In genomic region chr9:61884375-61884774, GRCm38 (mm10) we compare ENCODE assay signal across 21 mouse cellular contexts. TPM values are rescaled to one million over a fixed set of nuclear protein-coding genes. Genes with fewer than 3 reads are reported as not detected.
A peak's percentile ranks its signal among the peaks of the same experiment; 100 is the strongest.
DNase-seq lines count a peak whose midpoint lies in the region; ATAC-seq lines count a peak whose summit lies in the region.
"Had no signal": no experiment of that assay in that cellular context is flagged by ENCODE, and none has a peak within 500 bp of the region (broad histone marks: within the 10 kb centered on the region; RNA-seq: fewer than 3 reads in every experiment).

No protein-coding gene starts in this region.

- DNase-seq in forebrain, embryonic 10.5 days (ENCODE audit: extremely low spot score, low spot score): no peak
- no peak for DNase-seq in forebrain, embryonic 11.5 days (ENCODE audit: low spot score)
- DNase-seq in midbrain, embryonic 10.5 days (ENCODE audit: low spot score): no peak
- DNase-seq in forebrain, embryonic 14.5 days (ENCODE audit: low spot score): peak; percentile 42
- DNase-seq in adrenal gland, adult 18-20 months (ENCODE audit: low spot score in 2 of 2): no peak
- no peak for DNase-seq in ovary, adult 18-20 months (ENCODE audit: low spot score)
- DNase-seq: adrenal gland, postnatal 36 days; cerebellum, adult 9-10 months; gastrocnemius, postnatal 14 days; heart, adult 2 months; kidney, adult 11 months; midbrain, embryonic 14.5 days; right cerebral cortex, adult 18-20 months; thymus, postnatal 14 days had no signal

- H3K9me3 ChIP-seq in forebrain, embryonic 10.5 days: no peaks in the 10 kb centered on the region
- no peaks in the 10 kb centered on the region for H3K9me3 ChIP-seq in forebrain, embryonic 11.5 days (ENCODE audit: control insufficient read depth, low read length)
- no peaks in the 10 kb centered on the region for H3K9me3 ChIP-seq in midbrain, embryonic 10.5 days (replicated peaks)
- no peaks in the 10 kb centered on the region for H3K9me3 ChIP-seq in midbrain, embryonic 13.5 days
- no peaks in the 10 kb centered on the region for H3K9me3 ChIP-seq in forebrain, embryonic 14.5 days (replicated peaks; ENCODE audit: control insufficient read depth, low read length)
- H3K9me3 ChIP-seq: G1E; limb, embryonic 13.5 days; lung, embryonic 15.5 days had no signal

- H3K9ac ChIP-seq in forebrain, embryonic 11.5 days (ENCODE audit: low read length): no peak overlapping the region
- H3K9ac ChIP-seq in midbrain, embryonic 13.5 days (replicated peaks): no peak overlapping the region
- H3K9ac ChIP-seq in forebrain, embryonic 14.5 days (ENCODE audit: low read length): no peak overlapping the region
- H3K9ac ChIP-seq: limb, embryonic 13.5 days; liver, embryonic 14.5 days; lung, embryonic 15.5 days had no signal

- no peaks in the 10 kb centered on the region for H3K27me3 ChIP-seq in forebrain, embryonic 10.5 days (ENCODE audit: poor library complexity, severe bottlenecking)
- H3K27me3 ChIP-seq in forebrain, embryonic 11.5 days (ENCODE audit: control insufficient read depth, insufficient read depth, low read length): no peaks in the 10 kb centered on the region
- no peaks in the 10 kb centered on the region for H3K27me3 ChIP-seq in midbrain, embryonic 10.5 days (ENCODE audit: low read depth, poor library complexity, severe bottlenecking)
- H3K27me3 ChIP-seq in midbrain, embryonic 13.5 days: no peaks in the 10 kb centered on the region
- no peaks in the 10 kb centered on the region for H3K27me3 ChIP-seq in forebrain, embryonic 14.5 days (replicated peaks; ENCODE audit: control insufficient read depth, insufficient read depth, low read length)
- H3K27me3 ChIP-seq: limb, embryonic 13.5 days had no signal

- ATAC-seq in forebrain, embryonic 11.5 days (replicated peaks; ENCODE audit: low FRiP score): no peak
- ATAC-seq in midbrain, embryonic 13.5 days: no peak
- ATAC-seq in forebrain, embryonic 14.5 days: no peak; the same call in 1 of the 2 replicates

- WGBS in forebrain, embryonic 10.5 days: 90% methylated on average over 7 of the region's 7 CpGs
- WGBS in forebrain, embryonic 11.5 days: 90% methylated on average over 7 of the region's 7 CpGs
- 83% methylated on average over 7 of the region's 7 CpGs for WGBS in midbrain, embryonic 10.5 days
- 62% methylated on average over 7 of the region's 7 CpGs for WGBS in midbrain, embryonic 13.5 days
- 73% methylated on average over 7 of the region's 7 CpGs for WGBS in forebrain, embryonic 14.5 days

- H3K27ac ChIP-seq in forebrain, embryonic 10.5 days: peak overlapping the region; percentile 48; the same call in 1 of the 2 replicates
- no peak overlapping the region for H3K27ac ChIP-seq in forebrain, embryonic 11.5 days (ENCODE audit: low read depth, low read length)
- H3K27ac ChIP-seq in midbrain, embryonic 10.5 days (replicated peaks): peak overlapping the region; percentile 34; the same call in 1 of the 2 replicates
- H3K27ac ChIP-seq in midbrain, embryonic 13.5 days: no peak overlapping the region; the same call in 1 of the 2 replicates
- H3K27ac ChIP-seq in forebrain, embryonic 14.5 days (ENCODE audit: low read depth, low read length): no peak overlapping the region
- H3K27ac ChIP-seq: heart, adult 2 months; limb, embryonic 13.5 days; liver, embryonic 14.5 days; lung, embryonic 15.5 days; macrophage; stomach, postnatal 0 days had no signal

- no peak overlapping the region for H3K4me3 ChIP-seq in forebrain, embryonic 10.5 days
- H3K4me3 ChIP-seq in forebrain, embryonic 11.5 days (ENCODE audit: low read depth, low read length): no peak overlapping the region
- H3K4me3 ChIP-seq in midbrain, embryonic 10.5 days: no peak overlapping the region
- no peak overlapping the region for H3K4me3 ChIP-seq in midbrain, embryonic 13.5 days (replicated peaks)
- no peak overlapping the region for H3K4me3 ChIP-seq in forebrain, embryonic 14.5 days (ENCODE audit: low read depth, low read length)
- H3K4me3 ChIP-seq: heart, adult 2 months; limb, embryonic 13.5 days; lung, embryonic 15.5 days had no signal

- H3K4me2 ChIP-seq in forebrain, embryonic 11.5 days (ENCODE audit: low read depth, low read length, severe bottlenecking): no peak overlapping the region
- H3K4me2 ChIP-seq in midbrain, embryonic 13.5 days (replicated peaks): no peak overlapping the region
- H3K4me2 ChIP-seq in forebrain, embryonic 14.5 days (ENCODE audit: low read length): no peak overlapping the region
- H3K4me2 ChIP-seq: limb, embryonic 13.5 days; lung, embryonic 15.5 days had no signal

- no peaks in the 10 kb centered on the region for H3K36me3 ChIP-seq in forebrain, embryonic 10.5 days (replicated peaks)
- no peaks in the 10 kb centered on the region for H3K36me3 ChIP-seq in forebrain, embryonic 11.5 days (ENCODE audit: control insufficient read depth, insufficient read depth, low read length)
- H3K36me3 ChIP-seq in midbrain, embryonic 10.5 days: no peaks in the 10 kb centered on the region
- no peaks in the 10 kb centered on the region for H3K36me3 ChIP-seq in midbrain, embryonic 13.5 days
- no peaks in the 10 kb centered on the region for H3K36me3 ChIP-seq in forebrain, embryonic 14.5 days (ENCODE audit: control insufficient read depth, insufficient read depth, low read length)
- H3K36me3 ChIP-seq: G1E; limb, embryonic 13.5 days; lung, embryonic 15.5 days had no signal

- peaks cover 28% of the 10 kb centered on the region for H3K4me1 ChIP-seq in forebrain, embryonic 10.5 days
- H3K4me1 ChIP-seq in forebrain, embryonic 11.5 days (replicated peaks; ENCODE audit: control insufficient read depth, insufficient read depth, low read length): peaks cover 5% of the 10 kb centered on the region; the same call in 1 of the 2 replicates
- H3K4me1 ChIP-seq in midbrain, embryonic 10.5 days: peaks cover 15% of the 10 kb centered on the region
- H3K4me1 ChIP-seq in midbrain, embryonic 13.5 days (replicated peaks): peaks cover 20% of the 10 kb centered on the region
- peaks cover 16% of the 10 kb centered on the region for H3K4me1 ChIP-seq in forebrain, embryonic 14.5 days (ENCODE audit: control insufficient read depth, insufficient read depth, low read length)

RNA-seq across cellular contexts. Expression of gene Rplp1, which starts 30.0 kb away (rescaled TPM):
- polyA plus RNA-seq in forebrain, embryonic 10.5 days (2016; fragmentation: Nextera tagmentation; extraction: Ambion mirVana): 1,247 and 1,263 TPM in 2 replicates
- polyA plus RNA-seq in forebrain, embryonic 11.5 days (2014; fragmentation: Nextera tagmentation; extraction: Ambion mirVana): 1,000 and 1,067 TPM in 2 replicates
- polyA plus RNA-seq in midbrain, embryonic 10.5 days (2016; fragmentation: Nextera tagmentation; extraction: Ambion mirVana): 965 and 1,195 TPM in 2 replicates
- polyA plus RNA-seq in midbrain, embryonic 13.5 days (2015; fragmentation: Nextera tagmentation; extraction: Ambion mirVana): 860 and 872 TPM in 2 replicates
- 964 and 1,342 TPM in 2 replicates for polyA plus RNA-seq in forebrain, embryonic 14.5 days (2014; fragmentation: Nextera tagmentation; extraction: Ambion mirVana)
- total RNA-seq in adrenal gland, adult 18-20 months (2021): 1,000 to 10,000 TPM; 2,039 to 2,138 TPM

Comparison
In these comparisons a context has a peak if more than half of its experiments do, and no peak if none do; other contexts are left out.
1. H3K27ac ChIP-seq: peak in forebrain, embryonic 10.5 days (single experiment) and midbrain, embryonic 10.5 days (single experiment); none in forebrain, embryonic 11.5 days (single experiment), midbrain, embryonic 13.5 days (single experiment) and forebrain, embryonic 14.5 days (single experiment).